Mouse (Mus musculus): Measurements from ENCODE around the gene 4930595D18Rik.

GRCm38 (mm10) chr12:111134169-111134568 lies 50.1 kb downstream of the 4930595D18Rik start:
- TF ChIP-seq CTCF (IDR thresholded peaks at IDR 0.05; ENCODE audit: control insufficient read depth, insufficient read depth, insufficient replicate concordance, low read depth, low read length) (no peak), POLR2A (IDR thresholded peaks at IDR 0.05; ENCODE audit: control insufficient read depth, low read depth, low read length) (no peak)

Measured in testis, adult 2 months (tissue).